Mouse (Mus musculus) layer of hippocampus, postnatal 14 days (tissue): ENCODE measurements around the gene Lamb3. TPM values are rescaled to one million over a fixed set of nuclear protein-coding genes. Genes with fewer than 3 reads are reported as not detected.
"Not testable (repeated sequence)": the region's sequence is repeated elsewhere in the genome, so short reads cannot be mapped to it uniquely, and the experiment has no call there.

Experiments used
- DNase-seq, 2 experiments: peaks; one replicate each; pipeline ENCODE4 v3.0.0; 2021 to 2022; ENCODE audit warnings: low spot score in 2 of 2, mixed read lengths in 1 of 2
- total RNA-seq, 2 experiments: library from RNA; stranded (reverse); gene quantifications; 2 replicates each; pipeline ENCODE4 v1.2.3; 2021

The Lamb3 gene
- total RNA-seq, 2 experiments from 2014 or later: 0.94 to 1.6 TPM

DNA sequence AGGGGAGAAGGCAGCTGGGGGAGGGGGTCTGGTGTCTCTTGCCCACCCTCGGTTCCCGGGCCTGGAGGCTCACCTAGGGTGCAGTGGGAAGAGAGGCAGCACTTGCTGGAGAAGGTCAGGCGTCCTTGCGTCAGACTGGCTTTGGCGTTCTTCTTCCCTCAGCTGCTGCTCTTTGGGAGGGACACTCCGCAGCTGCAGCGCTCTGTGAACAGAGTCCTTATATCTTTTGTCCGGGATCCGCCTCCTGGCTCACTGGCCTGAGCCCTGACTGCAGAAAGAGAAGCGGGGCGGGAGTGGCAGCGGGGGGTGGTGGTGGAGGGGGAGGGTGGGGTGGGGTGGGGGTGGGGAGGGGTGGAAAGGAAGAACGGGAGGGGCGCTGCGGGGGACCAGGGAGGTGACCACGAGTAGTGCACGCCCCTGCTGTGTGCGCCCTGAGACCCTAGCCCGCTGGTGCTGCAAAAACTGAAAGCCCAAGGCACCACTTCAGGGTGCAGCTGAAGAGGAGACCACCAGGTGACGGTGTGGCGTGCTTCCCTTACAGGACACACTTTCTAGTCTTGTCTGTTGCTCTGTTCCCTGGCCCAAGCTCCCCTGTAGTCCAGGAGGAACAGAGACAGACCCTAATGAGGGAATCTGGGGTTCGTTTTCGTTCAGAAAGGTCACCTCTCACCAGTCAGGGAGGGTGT is 65.6 kb downstream of the Lamb3 start, which contains the start of gene G0s2:
Gene G0s2 (minus strand): TSS at position 302 of the 686 bp plus-strand sequence.
- DNase-seq: peak; percentile 53 to 69

DNA sequence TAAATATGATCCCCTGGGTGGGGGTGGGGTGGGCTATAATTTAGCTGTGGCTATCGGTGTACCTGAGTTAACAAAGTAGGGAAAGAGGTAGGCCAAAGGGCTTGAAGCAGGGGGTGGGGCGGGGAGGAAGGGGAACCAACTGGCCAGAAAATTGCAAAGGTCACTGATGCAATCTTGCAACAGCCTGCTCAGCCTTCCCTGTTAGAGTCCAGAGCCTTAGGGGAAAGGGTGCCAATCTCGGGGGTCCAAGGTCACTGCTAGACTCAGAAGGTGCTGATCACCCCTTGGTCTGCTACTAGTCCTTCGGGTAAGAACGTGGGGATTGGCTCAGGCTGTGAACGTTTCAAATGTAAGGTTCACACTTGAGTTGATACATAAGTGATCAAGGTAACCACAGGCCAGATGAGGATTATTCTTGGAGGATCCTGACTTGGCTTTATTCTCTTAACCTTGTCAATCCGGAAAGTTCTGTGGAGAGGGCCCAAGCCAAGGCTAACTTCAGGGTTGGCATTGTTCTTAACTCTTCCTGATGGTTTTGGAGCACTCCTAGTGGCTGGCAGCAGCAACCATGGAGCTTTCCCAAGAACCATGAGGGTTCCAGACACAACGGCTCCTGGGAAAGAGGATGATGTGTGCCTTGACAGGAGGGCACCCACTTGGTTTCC is 67.0 kb downstream of the Lamb3 start:
- no peak for DNase-seq

- DNase-seq: no peak
Measured at GRCm38 (mm10) chr1:193278414-193279045, 71.0 kb downstream of the Lamb3 start.

- DNase-seq: no peak
Measured at GRCm38 (mm10) chr1:193279492-193279891, 72.0 kb downstream of the Lamb3 start.

DNA sequence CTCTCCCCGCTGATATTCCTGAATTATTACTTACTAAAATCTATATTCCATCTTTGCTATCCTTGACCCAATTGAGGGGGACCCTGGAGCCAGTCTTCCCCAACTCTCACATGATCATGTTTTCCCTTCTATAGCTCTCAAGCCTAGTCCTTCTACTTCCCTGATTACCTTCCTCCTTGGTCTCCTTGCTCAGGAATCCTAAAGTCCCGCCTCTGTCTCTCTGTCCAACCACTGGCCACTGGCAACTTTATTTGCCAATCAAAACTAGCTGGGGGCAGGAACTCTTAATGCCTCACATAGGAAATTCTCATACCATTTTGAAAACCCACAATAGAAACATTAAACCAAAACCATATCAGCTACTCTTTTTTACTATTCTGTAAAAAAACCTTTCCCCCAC is 73.8 kb downstream of the Lamb3 start:
- no peak for DNase-seq

- DNase-seq: no peak
Measured at GRCm38 (mm10) chr1:193284228-193284779, 76.8 kb downstream of the Lamb3 start.

DNA sequence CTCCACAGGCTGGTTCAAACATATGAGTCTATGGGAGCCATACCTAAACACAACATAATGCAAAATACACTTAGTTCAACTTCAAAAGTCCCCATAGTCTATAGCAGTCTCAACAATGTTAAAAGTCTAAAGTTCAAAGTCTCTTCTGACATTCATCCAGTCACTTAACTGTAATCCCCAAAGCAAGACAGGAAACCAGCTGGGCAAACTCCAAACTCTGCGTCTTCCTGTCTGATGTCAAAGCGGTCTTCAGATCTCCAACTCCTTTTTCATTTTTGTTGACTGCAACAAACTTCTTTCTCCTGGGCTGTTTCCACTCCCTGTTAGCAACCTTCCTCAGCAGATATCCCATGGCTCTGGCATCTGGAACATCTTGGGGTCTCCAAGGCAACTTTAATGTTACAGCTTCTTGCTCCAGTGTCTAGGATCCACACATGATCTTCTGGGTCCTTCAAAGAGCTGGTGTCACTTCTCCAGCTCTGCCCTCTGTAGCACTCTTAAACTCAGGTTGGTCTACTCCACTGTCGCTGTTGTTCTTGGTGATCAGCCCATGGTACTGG is 78.3 kb downstream of the Lamb3 start:
- not testable (repeated sequence) for DNase-seq

DNA sequence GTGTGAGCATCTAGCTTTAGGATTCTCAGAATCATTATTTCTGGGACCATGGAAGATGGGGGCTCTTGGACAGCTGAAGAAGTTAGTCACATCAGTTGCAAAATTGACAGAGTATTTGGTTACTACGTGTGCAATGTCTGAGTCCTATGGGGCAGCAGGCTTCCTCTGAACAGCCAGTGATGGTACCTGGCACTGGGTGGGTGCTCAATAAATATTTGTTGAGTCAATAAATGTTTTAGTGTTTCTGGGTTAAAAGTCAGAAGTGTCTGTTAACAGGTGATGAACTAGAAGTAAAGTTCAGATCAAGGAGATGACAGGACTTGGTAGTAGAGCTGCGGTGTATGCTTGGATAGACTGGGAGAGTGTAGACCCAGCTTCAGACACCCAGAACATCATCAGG is 80.1 kb downstream of the Lamb3 start:
- no peak for DNase-seq

DNA sequence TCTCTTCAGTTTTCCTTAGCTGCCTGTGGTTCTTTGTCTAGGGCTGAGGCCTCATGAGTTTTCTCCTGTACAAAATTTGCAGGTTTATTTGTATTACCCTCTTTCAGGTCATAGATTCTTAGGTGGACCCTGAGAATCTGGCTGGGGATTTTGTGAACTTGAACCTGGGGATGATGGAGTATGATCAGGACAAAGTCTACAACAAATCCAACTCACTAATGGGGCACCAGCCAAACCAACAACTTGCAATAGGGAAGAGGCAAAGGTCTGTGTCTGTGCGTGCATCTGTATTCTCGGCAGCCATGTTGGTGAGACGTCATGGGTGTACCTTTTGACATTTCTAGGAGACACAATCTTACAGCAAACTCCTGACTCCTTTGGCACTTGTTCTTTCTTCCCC is 81.6 kb downstream of the Lamb3 start:
- DNase-seq: no peak

DNA sequence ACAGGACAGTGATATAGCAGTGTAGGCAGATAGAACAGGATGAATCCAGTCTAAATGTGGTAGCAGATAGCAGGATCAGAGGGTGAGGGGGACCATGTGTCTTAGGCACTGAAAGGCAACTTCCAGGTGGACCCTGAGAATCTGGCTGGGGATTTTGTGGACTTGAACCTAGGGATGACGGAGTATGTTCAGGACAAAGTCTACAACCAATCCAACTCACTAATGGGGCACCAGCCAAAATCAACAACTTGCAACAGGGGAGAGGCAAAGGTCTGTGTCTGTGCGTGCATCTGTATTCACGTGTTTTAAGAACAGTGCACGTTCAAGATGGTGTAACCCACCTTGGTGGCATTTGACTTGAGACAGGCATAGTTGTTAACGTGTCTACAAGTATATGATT is 82.4 kb downstream of the Lamb3 start:
- DNase-seq: no peak

DNA sequence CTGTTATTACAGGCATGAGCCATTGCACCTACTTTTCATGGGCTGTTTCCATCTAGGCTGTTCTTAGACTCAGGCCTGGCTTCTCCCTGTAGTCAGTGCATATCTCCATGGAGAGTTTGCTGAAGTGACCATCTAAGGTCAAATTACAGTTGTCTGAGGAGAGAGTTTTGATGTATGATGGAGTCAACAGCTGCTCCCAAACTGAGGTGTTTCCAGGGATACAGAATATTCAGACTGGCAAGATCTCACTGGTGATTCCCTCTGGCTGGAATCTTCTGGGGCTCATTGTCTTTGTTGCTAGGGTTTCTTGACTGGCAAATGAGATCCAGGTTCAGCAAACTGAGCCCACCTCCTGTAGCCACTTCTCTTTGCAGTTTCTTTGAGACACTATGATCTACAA is 83.2 kb downstream of the Lamb3 start:
- no peak for DNase-seq

DNA sequence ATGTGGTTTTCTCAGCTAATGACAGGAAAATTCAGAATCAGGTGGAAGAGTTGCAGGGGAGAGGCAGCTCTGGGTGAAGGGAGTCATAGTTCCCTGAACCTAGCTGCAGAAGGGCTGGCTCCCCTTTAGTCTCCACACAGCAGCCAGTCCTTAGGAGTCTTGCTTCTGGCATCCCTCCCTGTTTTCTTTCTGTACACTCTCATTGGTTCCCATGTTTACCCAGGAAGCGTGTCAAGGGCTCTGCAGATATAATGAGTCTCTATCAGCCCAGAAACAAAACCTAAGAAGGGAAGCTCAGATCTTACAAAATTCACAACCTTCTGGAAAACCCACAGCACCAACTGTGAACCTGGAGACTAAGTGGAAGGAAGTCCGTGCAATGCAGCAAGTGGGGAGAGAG is 85.5 kb downstream of the Lamb3 start:
- DNase-seq: no peak

DNA sequence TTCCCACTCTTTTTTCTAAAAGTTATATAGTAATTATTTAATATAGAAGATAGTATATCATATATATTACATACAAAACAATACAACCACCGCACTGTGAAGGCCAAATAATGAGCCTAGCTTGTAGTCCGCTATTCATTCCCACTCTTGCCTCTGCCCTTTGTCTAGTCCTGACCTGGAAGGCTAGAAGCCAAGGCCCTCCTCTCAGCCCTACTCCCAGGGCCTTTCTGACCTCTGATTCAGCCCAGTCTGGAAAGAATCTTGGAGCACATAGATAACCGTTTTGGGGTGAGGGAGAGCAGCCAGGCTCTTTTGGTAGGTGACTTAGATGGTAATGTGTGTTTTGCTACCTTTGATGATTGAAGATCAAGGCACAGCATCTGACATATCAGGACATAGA is 86.4 kb downstream of the Lamb3 start:
- DNase-seq: no peak

DNA sequence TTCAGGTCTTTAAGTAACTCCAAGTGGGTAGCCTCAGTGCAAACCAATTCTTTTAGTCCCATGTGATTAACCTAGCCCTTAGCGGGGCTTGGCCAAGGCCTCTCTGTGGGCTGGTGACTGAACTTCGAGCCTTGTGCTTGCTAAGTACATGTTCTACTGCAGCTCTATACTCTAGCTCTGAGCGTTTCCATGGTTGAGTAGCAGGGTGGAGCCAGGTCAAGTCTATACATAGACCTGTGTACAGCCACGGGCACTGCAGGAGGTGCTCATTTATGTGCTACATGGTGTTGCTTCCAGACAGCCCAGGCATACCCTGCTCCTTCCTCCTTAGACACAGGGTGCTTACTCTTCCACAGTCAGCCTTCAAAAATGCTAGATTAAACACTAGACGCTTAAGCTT is 88.4 kb downstream of the Lamb3 start:
- DNase-seq: no peak

DNA sequence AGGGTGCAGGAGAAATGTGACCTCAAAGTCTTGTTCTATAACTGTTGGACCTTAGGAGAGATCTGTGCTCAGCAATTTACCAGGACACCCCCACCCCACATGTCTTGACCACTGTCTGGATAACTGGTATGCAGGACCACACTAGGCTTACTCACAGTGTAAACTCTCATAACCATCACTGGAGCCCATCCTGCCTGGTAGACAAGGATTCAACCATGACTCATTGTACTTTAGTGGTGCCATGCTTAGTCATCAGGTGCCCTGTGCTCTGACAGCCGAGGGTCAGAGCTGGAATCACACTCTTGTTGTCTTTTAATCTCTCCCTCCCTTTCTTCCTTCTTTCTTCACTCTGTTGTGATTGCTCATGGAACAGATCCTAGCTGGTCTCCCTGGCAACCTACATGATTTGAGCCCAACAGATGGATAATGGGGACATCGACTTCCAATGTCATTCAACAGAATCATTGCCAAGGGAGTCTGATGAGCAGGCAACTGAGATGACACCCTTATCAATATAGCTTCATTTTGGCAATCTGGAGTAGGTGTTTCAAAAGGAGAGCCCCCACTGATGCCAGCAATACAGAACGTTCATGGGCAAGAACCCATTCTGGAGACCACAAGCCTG is 90.8 kb downstream of the Lamb3 start:
- DNase-seq: peak in 1 of 2 experiments; percentile 25

DNA sequence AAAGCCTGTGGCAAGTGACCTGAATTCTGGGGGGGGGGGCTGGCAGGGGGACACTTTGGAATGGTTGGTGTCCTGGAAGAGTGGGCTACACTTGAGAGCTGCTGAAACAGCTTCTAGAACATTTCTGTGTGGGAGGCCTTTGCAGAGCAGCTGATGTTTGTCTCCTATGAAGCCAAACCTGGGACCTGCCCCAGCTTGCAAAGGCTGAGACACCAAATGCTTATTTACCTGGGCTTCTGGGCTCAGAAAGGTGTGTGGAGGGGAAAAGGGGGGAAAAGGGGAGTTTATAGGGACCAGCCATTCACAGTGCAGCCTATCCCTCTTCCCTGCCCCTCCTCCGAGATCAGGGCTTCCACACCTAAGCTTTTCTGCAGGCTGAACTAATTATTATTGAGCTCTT is 92.5 kb downstream of the Lamb3 start:
- DNase-seq: no peak

GRCm38 (mm10) chr1:193301216-193302092 is 94.0 kb downstream of the Lamb3 start:
- DNase-seq: no peak

GRCm38 (mm10) chr1:193302093-193302405 is 94.5 kb downstream of the Lamb3 start:
- DNase-seq: no peak

DNA sequence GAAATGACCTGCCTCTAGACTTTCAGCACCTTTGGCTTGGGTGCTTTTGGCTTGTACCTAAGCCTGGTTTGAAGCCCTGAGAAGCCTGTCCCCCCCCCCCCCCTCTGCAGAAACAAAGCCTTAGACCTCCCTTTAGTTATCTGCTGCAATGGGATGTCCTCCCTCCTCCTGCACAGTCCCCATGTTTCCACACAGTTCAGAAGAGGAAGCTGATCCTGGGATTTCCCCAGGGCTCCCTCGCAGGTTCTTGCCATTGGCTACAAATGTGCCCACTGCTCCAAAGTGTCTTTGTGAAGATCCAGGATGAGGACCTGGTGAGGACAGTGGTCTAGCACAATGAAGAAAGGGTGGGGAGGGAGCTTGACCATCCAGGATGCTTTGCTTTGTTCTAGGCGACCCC is 95.6 kb downstream of the Lamb3 start:
- DNase-seq: no peak

- DNase-seq: peak in 1 of 2 experiments; percentile 67
Measured at GRCm38 (mm10) chr1:193305386-193305785, 97.9 kb downstream of the Lamb3 start.

DNA sequence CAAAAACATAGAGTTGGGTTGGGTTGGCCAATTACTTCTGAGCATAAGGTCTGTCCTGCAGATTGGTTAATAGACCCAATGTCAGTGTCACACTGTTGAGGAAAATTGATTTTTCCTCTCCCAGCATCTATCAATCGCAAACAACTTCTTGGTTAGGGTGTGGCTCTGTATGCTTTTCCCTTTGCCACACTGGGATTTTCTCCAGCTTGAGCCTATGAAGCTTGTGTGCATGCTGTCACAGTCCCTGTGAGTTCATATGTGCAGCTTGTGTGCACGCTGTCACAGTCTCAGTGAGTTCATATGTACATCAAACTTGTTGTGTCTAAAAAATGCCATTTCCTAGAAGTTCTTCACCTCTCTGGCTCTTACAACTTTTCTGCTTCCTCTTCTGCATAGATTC is 99.3 kb downstream of the Lamb3 start:
- DNase-seq: no peak
